Mouse (Mus musculus): ENCODE measurements around the gene Zfp799. TPM values are rescaled to one million over a fixed set of nuclear protein-coding genes. Genes with fewer than 3 reads are reported as not detected.

Zfp799 gene
- polyA plus RNA-seq, 1 experiment = 5.8 TPM

DNA sequence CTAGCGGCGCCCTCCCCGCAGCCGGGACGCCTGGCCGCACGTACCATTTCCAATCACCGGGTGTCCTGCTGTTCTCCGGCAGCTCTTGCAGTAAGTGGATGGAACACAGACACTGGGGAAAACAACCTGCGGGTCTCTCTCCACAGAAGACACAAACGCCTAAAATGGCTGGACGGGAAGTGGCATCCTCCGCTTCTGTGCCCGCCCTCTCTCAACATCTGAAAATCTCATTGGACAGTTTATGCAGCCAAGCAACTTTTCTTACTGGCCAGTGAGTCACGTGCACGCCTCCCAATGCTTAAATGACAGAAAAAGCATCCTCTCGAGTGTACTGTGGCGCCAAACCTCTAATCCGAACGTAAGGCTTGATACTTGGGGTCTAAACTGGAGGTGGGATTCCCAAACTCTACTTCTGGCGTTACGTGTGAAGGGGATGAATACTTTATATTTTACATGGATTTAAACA lies 41.9 kb downstream of the Zfp799 start, which contains the start of gene Zfp871:
Zfp871 (minus strand) TSS at position 194 of the 466 bp plus-strand sequence.
- peak within 1 kb of the TSS; percentile 73 for H3K4me3 ChIP-seq (replicated peaks; ENCODE audit: extremely low read depth, low read depth, low read length)
- H3K4me1 ChIP-seq (ENCODE audit: control insufficient read depth, insufficient read depth, low read length) = peaks cover 20% of the 10 kb centered on the region
- DNase-seq = peak; percentile 83
- TF ChIP-seq POLR2A (IDR thresholded peaks at IDR 0.05; ENCODE audit: borderline replicate concordance, extremely low read depth, low read depth, low read length) = peak; percentile 92
- no peak for TF ChIP-seq CTCF (IDR thresholded peaks at IDR 0.05; ENCODE audit: insufficient read depth, low read length)
- WGBS = under 1% methylated on average over 22 of the region's 22 CpGs

- H3K4me1 ChIP-seq (ENCODE audit: control insufficient read depth, insufficient read depth, low read length) = peaks cover 20% of the 10 kb centered on the region
- H3K4me3 ChIP-seq (replicated peaks; ENCODE audit: extremely low read depth, low read depth, low read length) = peak overlapping the region; percentile 73
- TF ChIP-seq POLR2A (IDR thresholded peaks at IDR 0.05; ENCODE audit: borderline replicate concordance, extremely low read depth, low read depth, low read length) = no peak
- no peak for TF ChIP-seq CTCF (IDR thresholded peaks at IDR 0.05; ENCODE audit: insufficient read depth, low read length)
- DNase-seq = no peak
- WGBS = 1% methylated on average over 31 of the region's 31 CpGs
Observed at GRCm38 (mm10) chr17:32787436-32788093, 42.5 kb downstream of the Zfp799 start.

DNA sequence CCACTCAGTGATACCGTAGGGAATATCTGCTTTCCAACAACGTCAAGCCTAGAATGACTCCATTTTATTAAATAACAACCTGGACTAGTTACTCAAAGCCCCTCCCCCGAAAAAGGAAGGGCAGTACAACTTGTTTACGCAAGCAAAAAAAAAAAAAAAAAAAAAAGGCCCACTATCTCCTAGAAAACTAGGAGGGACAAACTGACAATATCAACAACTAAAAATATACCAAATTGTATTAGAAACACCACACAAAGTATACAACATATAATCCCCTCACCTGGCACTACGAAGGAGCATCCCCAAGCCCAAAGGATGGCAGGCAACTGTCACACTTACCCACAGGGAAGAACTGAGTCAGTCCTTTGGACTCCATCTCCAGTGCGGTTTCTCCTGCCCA lies 43.1 kb downstream of the Zfp799 start:
- DNase-seq = no peak
- TF ChIP-seq CTCF (IDR thresholded peaks at IDR 0.05; ENCODE audit: insufficient read depth, low read length) (no peak), POLR2A (IDR thresholded peaks at IDR 0.05; ENCODE audit: borderline replicate concordance, extremely low read depth, low read depth, low read length) (no peak)
- 36% methylated on average over 6 of the region's 6 CpGs for whole genome bisulfite sequencing
- Histone ChIP-seq H3K4me1 (ENCODE audit: control insufficient read depth, insufficient read depth, low read length) (peaks cover 20% of the 10 kb centered on the region), H3K4me3 (replicated peaks; ENCODE audit: extremely low read depth, low read depth, low read length) (peak overlapping the region; percentile 59)

DNA sequence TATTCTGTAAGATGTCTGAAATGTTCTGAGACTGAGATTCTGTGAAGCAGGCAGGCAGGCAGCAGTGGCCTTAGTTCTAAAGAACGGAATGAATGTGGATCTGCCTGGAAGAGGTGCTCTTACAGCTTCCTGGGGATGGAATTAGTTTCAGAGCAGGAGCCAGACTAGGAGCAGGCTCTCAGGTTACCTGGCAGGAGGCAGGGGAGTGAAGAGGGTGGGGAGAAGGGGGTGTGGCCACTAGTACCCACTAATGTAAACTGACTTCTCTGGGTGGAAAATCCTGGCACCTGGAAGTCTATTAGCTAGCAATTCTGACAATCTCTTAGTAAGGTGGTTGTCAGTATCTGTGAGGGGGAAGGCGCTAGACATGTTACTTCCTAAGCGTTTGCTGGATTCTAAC lies 44.4 kb downstream of the Zfp799 start:
- DNase-seq = no peak
- TF ChIP-seq POLR2A (IDR thresholded peaks at IDR 0.05; ENCODE audit: borderline replicate concordance, extremely low read depth, low read depth, low read length) = no peak
- no peak for TF ChIP-seq CTCF (IDR thresholded peaks at IDR 0.05; ENCODE audit: insufficient read depth, low read length)
- H3K4me1 ChIP-seq (ENCODE audit: control insufficient read depth, insufficient read depth, low read length) = peaks cover 20% of the 10 kb centered on the region
- WGBS = 76% methylated on average over 3 of the region's 3 CpGs
- no peak overlapping the region for H3K4me3 ChIP-seq (replicated peaks; ENCODE audit: extremely low read depth, low read depth, low read length)

DNA sequence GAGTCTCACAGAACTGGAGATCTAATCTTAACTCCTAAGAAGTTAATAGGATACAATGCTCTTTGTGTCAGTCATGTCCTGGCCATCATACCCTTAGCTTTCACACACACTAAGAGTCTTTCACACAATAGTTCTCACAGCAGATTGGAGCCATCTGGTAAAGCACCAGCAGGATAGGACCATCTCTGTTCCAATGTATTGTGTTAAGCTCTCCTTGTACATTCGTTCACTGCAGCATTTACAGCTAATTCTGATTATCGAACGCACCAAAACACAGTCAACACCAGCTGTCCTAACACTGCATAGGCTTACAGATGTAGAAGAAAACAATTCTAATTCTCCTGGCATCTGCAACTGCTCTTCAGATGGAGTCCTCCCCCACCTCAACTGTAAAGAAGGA lies 52.5 kb downstream of the Zfp799 start:
- WGBS = 92% methylated on average over 3 of the region's 3 CpGs

DNA sequence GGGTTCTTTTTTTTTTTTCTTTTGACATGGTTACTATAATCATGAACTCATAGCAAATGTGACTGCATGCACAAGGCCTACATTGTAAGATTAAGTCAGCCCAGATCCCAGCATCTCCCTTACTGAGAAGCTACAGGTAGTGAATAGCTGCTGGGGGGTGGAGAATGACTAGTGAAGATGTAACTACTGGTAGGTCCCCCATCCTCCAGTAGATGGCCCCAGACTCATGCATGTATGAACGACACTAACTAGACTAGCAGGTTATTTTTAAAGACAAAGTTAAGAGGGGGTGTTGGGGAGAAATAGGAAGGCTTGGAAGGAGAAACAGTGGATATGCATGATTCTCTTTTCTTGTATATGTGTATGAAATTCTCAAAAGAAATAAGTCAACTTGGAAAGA lies 58.8 kb downstream of the Zfp799 start:
- Histone ChIP-seq H3K4me1 (ENCODE audit: control insufficient read depth, insufficient read depth, low read length) (no peaks in the 10 kb centered on the region; the same call in 1 of the 2 replicates), H3K4me3 (replicated peaks; ENCODE audit: extremely low read depth, low read depth, low read length) (no peak overlapping the region)
- no peak for DNase-seq
- TF ChIP-seq CTCF (IDR thresholded peaks at IDR 0.05; ENCODE audit: insufficient read depth, low read length) = no peak
- TF ChIP-seq POLR2A (IDR thresholded peaks at IDR 0.05; ENCODE audit: borderline replicate concordance, extremely low read depth, low read depth, low read length) = no peak
- 63% methylated on average over 1 of the region's 1 CpGs for WGBS

More for the DNA sequence above, 52.5 kb downstream of the Zfp799 start:
- peaks cover 2% of the 10 kb centered on the region for H3K4me1 ChIP-seq (ENCODE audit: control insufficient read depth, insufficient read depth, low read length)
- H3K4me3 ChIP-seq (replicated peaks; ENCODE audit: extremely low read depth, low read depth, low read length) = no peak overlapping the region
- TF ChIP-seq CTCF (IDR thresholded peaks at IDR 0.05; ENCODE audit: insufficient read depth, low read length) (no peak), POLR2A (IDR thresholded peaks at IDR 0.05; ENCODE audit: borderline replicate concordance, extremely low read depth, low read depth, low read length) (no peak)
- DNase-seq = no peak

DNA sequence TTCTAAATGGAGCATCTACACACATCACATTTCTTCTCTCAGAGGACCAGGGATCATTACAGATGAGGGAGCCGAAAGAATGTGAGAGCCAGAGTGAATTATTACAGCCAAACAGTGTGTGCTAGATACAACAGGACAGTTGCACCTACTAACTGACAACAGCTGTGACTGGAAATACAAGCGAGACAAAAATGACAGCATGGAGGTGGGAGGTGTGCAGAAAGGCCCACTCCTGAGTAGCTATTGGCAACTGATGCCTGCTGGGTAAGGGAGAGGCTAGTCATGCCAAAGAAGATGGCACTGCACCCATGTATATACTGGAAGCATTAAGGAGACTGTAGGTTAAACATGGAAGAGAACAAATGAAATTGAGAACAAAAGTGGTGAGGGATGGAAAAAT lies 63.6 kb downstream of the Zfp799 start:
- Histone ChIP-seq H3K4me3 (replicated peaks; ENCODE audit: extremely low read depth, low read depth, low read length) (no peak overlapping the region), H3K4me1 (ENCODE audit: control insufficient read depth, insufficient read depth, low read length) (no peaks in the 10 kb centered on the region)
- TF ChIP-seq CTCF (IDR thresholded peaks at IDR 0.05; ENCODE audit: insufficient read depth, low read length) (no peak), POLR2A (IDR thresholded peaks at IDR 0.05; ENCODE audit: borderline replicate concordance, extremely low read depth, low read depth, low read length) (no peak)
- DNase-seq = no peak
- 97% methylated on average over 2 of the region's 2 CpGs for WGBS

Other genes starting within 250 kb of the Zfp799 start
- gene Cyp4f37, start 209.0 kb downstream of the Zfp799 start, polyA plus RNA-seq (2012; rRNA removed) = 0.09 and 0.11 TPM in 2 replicates
- 0.07 and 0.26 TPM in 2 replicates for gene Cyp4f40, start 171.4 kb downstream of the Zfp799 start, polyA plus RNA-seq (2012; rRNA removed)
- gene Cyp4f15, start 144.6 kb downstream of the Zfp799 start, polyA plus RNA-seq (2012; rRNA removed) = 7.7 and 8.4 TPM in 2 replicates
- 8.2 and 13.8 TPM in 2 replicates for gene Zfp871, start 42.0 kb downstream of the Zfp799 start, polyA plus RNA-seq (2012; rRNA removed)
- gene Zfp811, start 20.3 kb downstream of the Zfp799 start, polyA plus RNA-seq (2012; rRNA removed) = 0.06 TPM in 1 of 2 replicates, not detected in the other
- gene Zfp870, start 61.4 kb upstream of the Zfp799 start, polyA plus RNA-seq (2012; rRNA removed) = 0.88 and 1.7 TPM in 2 replicates
- gene Cyp4f14, start 87.1 kb upstream of the Zfp799 start, polyA plus RNA-seq (2012; rRNA removed) = 0.26 and 0.57 TPM in 2 replicates
- gene Cyp4f13, start 117.1 kb upstream of the Zfp799 start, polyA plus RNA-seq (2012; rRNA removed) = 40.4 and 51.4 TPM in 2 replicates
- gene Zfp472, start 135.6 kb upstream of the Zfp799 start, polyA plus RNA-seq (2012; rRNA removed) = 0.61 and 0.85 TPM in 2 replicates
- gene Zfp952, start 162.9 kb upstream of the Zfp799 start, polyA plus RNA-seq (2012; rRNA removed) = 2.7 and 4.3 TPM in 2 replicates
- gene Zfp763, start 203.1 kb upstream of the Zfp799 start, polyA plus RNA-seq (2012; rRNA removed) = 0.76 and 1.1 TPM in 2 replicates
- gene 4921501E09Rik, start 237.8 kb upstream of the Zfp799 start, polyA plus RNA-seq (2012; rRNA removed) = not detected in 2 replicates

Data from lung, adult 2 months (tissue).